Mouse (Mus musculus): ENCODE measurements around the gene Rbm34. TPM values are rescaled to one million over a fixed set of nuclear protein-coding genes. Genes with fewer than 3 reads are reported as not detected.
A peak's percentile ranks its signal among the peaks of the same experiment; 100 is the strongest.

Rbm34 gene
- total and polyA plus RNA-seq, 3 experiments = 25.9 TPM; not detected in 1

DNA sequence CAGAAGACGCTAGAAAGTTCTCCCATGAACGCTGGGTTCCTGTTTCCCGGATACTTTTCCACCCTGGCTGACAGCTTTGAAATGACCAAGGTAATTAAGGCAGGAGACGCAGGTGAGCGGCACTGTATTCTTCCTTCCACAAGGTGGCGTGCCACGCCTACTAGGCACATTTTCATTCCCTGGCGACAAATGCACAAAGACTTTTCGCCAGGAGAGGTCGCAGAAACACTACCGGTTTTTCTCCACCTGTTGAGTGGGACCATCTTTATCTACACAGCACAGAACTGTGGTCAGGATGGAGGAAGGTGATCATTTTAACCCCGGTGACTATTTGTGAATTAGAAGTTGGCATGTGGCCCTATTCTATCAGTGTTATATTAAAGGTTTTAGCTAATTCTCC, 15.6 kb upstream of the Rbm34 start:
- Histone ChIP-seq H3K36me3 (ENCODE audit: control insufficient read depth in 1 of 2, insufficient read depth in 2 of 2, low read length in 2 of 2) (no peaks in the 10 kb centered on the region), H3K79me2 (ENCODE audit: control insufficient read depth, insufficient read depth, low read length, poor library complexity) (no peaks in the 10 kb centered on the region), H3K27me3 (ENCODE audit: control insufficient read depth in 1 of 2, insufficient read depth in 2 of 2, low read length in 2 of 2) (0 out of 4 replicates have a peak, but pooled peaks cover 0 to 2% of the 10 kb centered on the region in 2 experiments), H3K27ac (ENCODE audit: control insufficient read depth, low read depth, low read length) (no peak overlapping the region), H3K4me3 (ENCODE audit: control insufficient read depth in 1 of 2, insufficient read depth in 1 of 2, low read depth in 2 of 2, low read length in 2 of 2) (no peak overlapping the region), H3K9ac (ENCODE audit: control insufficient read depth, low read depth, low read length, poor library complexity, severe bottlenecking) (no peak overlapping the region), H3K9me3 (replicated peaks; ENCODE audit: insufficient read depth, low read length) (no peaks in the 10 kb centered on the region), H3K4me1 (ENCODE audit: control insufficient read depth in 1 of 2, insufficient read depth in 2 of 2, low read length in 2 of 2) (no peaks in the 10 kb centered on the region)
- TF ChIP-seq RAD21 (IDR thresholded peaks at IDR 0.05; ENCODE audit: low read depth, low read length) = peak; percentile 93
- TF ChIP-seq CHD2 (IDR thresholded peaks at IDR 0.05; ENCODE audit: low read length) = no peak
- 0 out of 2 replicates have a peak, but pooled peaks have one; percentile 14 for TF ChIP-seq HCFC1 (IDR thresholded peaks at IDR 0.05; ENCODE audit: low read depth, low read length)
- peak; percentile 88 to 100 (median 91) for TF ChIP-seq CTCF (IDR thresholded peaks at IDR 0.05 in 2 of 3, conservative IDR thresholded peaks at IDR 0.05 in 1 of 3; ENCODE audit: control insufficient read depth in 1 of 3, insufficient read depth in 1 of 3, low read depth in 2 of 3, low read length in 3 of 3, poor library complexity in 1 of 3, severe bottlenecking in 1 of 3)
- TF ChIP-seq TCF12 (IDR thresholded peaks at IDR 0.05; ENCODE audit: low read depth, low read length) = peak; percentile 53
- TF ChIP-seq USF1 (IDR thresholded peaks at IDR 0.05; ENCODE audit: low read depth, low read length) = no peak
- TF ChIP-seq NRF1 (IDR thresholded peaks at IDR 0.05; ENCODE audit: insufficient read depth, low read depth, low read length, poor library complexity, severe bottlenecking) = no peak
- peak; percentile 77 for TF ChIP-seq ZC3H11A (IDR thresholded peaks at IDR 0.05; ENCODE audit: low read depth, low read length)
- TF ChIP-seq GATA1 (IDR thresholded peaks at IDR 0.05; ENCODE audit: low read depth, low read length) = peak; percentile 63
- TF ChIP-seq SMC3 (IDR thresholded peaks at IDR 0.05; ENCODE audit: low read depth, low read length) = peak; percentile 91
- TF ChIP-seq GABPA (IDR thresholded peaks at IDR 0.05; ENCODE audit: low read depth, low read length) = no peak
- TF ChIP-seq BHLHE40 (IDR thresholded peaks at IDR 0.05; ENCODE audit: borderline replicate concordance, low read depth, low read length) = no peak
- TF ChIP-seq TAL1 (IDR thresholded peaks at IDR 0.05; ENCODE audit: low read length) = peak; percentile 30; the same call in 1 of the 2 replicates
- TF ChIP-seq KAT2A (conservative IDR thresholded peaks at IDR 0.05; ENCODE audit: low read depth, low read length) = no peak
- no peak for TF ChIP-seq MAX (IDR thresholded peaks at IDR 0.05; ENCODE audit: low read length)
- TF ChIP-seq MYC (IDR thresholded peaks at IDR 0.05; ENCODE audit: low read depth, low read length) = 0 out of 2 replicates have a peak, but pooled peaks have one; percentile 52
- peak in 1 of 2 experiments; percentile 65; a peak in 2 of 4 replicates for TF ChIP-seq EP300 (IDR thresholded peaks at IDR 0.05; ENCODE audit: low read depth in 1 of 2, low read length in 2 of 2)
- TF ChIP-seq CHD1 (IDR thresholded peaks at IDR 0.05; ENCODE audit: low read depth, low read length) = no peak
- DNase-seq (ENCODE audit: low read depth, low spot score) = peak; percentile 81

DNA sequence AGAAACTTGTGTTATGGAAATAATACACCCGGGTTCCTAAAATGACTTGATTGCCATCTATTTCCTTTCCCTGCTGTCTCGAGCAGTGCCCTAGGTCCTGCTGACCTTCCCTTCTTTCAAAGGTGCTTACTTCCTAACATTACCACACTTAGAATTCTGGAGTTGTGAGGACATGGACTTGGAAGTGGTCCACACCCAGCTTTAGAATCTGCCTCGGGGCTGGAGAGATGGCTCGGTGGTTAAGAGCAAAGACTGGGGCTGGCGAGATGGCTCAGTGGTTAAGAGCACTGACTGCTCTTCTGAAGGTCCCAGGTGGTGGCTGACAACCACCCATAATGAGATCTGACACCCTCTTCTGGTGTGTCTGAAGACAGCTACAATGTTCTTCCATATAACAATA, 9.2 kb upstream of the Rbm34 start:
- no peak for DNase-seq (ENCODE audit: low read depth, low spot score)
- Histone ChIP-seq H3K9me3 (replicated peaks; ENCODE audit: insufficient read depth, low read length) (no peaks in the 10 kb centered on the region), H3K9ac (ENCODE audit: control insufficient read depth, low read depth, low read length, poor library complexity, severe bottlenecking) (no peak overlapping the region), H3K27ac (ENCODE audit: control insufficient read depth, low read depth, low read length) (no peak overlapping the region), H3K27me3 (ENCODE audit: control insufficient read depth in 1 of 2, insufficient read depth in 2 of 2, low read length in 2 of 2) (peaks cover 0 to 2% of the 10 kb centered on the region in 2 experiments; a peak in 1 of 4 replicates), H3K4me1 (ENCODE audit: control insufficient read depth in 1 of 2, insufficient read depth in 2 of 2, low read length in 2 of 2) (no peaks in the 10 kb centered on the region), H3K36me3 (ENCODE audit: control insufficient read depth in 1 of 2, insufficient read depth in 2 of 2, low read length in 2 of 2) (no peaks in the 10 kb centered on the region), H3K4me3 (ENCODE audit: control insufficient read depth in 1 of 2, insufficient read depth in 1 of 2, low read depth in 2 of 2, low read length in 2 of 2) (no peak overlapping the region), H3K79me2 (ENCODE audit: control insufficient read depth, insufficient read depth, low read length, poor library complexity) (no peaks in the 10 kb centered on the region)
- TF ChIP-seq CHD1 (IDR thresholded peaks at IDR 0.05; ENCODE audit: low read depth, low read length) (no peak), TCF12 (IDR thresholded peaks at IDR 0.05; ENCODE audit: low read depth, low read length) (no peak), MEF2A (IDR thresholded peaks at IDR 0.05; ENCODE audit: extremely low read depth, insufficient replicate concordance, low read depth, low read length, poor library complexity, severe bottlenecking) (no peak), USF2 (IDR thresholded peaks at IDR 0.05; ENCODE audit: borderline replicate concordance in 1 of 2, insufficient read depth in 1 of 2, low read depth in 1 of 2, low read length in 2 of 2) (no peak), POLR2A (IDR thresholded peaks at IDR 0.05; ENCODE audit: control insufficient read depth in 1 of 2, insufficient read depth in 1 of 2, low read depth in 1 of 2, low read length in 2 of 2, poor library complexity in 1 of 2) (no peak)
